Mouse (Mus musculus) frontal cortex, postnatal 25 days (tissue): ENCODE measurements at regions not wholly inside any gene's neighbourhood (a gene's known extent, or its start where the extent isn't known, plus 50 kb on each side); places are given as distances from the start of the nearest gene placed in this dataset.
A peak's percentile ranks its signal among the peaks of the same experiment; 100 is the strongest.

Source experiments
- DNase-seq, 2 experiments: peaks; one replicate each; pipeline ENCODE4 v3.0.0; 2022; ENCODE audit warnings: low spot score in 2 of 2

- DNase-seq, result no peak
Measured at GRCm38 (mm10) chr7:37908618-37909130, 114.7 kb downstream of the Uri1 start.

GRCm38 (mm10) chr7:37893885-37894284 is 120.4 kb upstream of the Zfp536 start:
- DNase-seq, result no peak

DNA sequence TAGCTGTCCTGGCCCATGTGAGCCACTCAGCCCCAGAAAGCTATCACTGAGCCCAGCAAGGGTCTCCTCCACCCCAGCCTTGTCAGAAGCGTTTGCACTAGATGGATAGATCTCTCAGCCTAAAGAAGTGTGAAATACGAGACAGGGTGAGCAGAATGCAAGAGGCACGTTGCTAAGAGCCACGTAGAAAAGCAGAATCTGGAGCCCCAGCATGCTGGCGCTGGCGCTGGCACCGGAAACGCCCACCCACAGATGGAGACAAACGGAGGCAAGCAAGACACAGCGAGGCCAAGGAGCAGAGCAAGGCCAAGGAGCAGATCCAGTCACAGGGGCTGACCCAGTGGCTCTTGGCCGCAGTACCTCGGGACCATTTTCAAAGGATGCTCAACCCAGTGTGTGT is 100.9 kb upstream of the Zfp536 start:
- peak in 1 of 2 experiments; percentile 11 for DNase-seq

DNA sequence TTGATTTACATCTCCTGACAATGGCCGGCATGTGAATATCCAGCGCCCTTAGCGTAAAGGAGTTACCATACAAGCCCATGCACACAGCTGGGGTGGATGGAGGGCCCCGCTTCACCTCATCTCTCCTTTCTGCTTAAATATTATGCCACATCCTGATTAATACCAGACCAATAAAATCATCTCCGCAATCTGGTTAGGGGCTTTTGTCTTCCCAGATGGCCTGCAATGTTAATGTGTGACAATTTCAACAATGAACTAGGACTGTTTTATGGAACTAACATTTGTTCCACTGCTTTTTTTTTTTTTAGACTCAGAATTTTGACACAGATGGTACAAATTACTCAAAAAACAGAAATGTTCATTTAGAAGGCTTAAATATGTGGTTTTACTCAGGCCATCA is 97.5 kb upstream of the Zfp536 start:
- no peak for DNase-seq

DNA sequence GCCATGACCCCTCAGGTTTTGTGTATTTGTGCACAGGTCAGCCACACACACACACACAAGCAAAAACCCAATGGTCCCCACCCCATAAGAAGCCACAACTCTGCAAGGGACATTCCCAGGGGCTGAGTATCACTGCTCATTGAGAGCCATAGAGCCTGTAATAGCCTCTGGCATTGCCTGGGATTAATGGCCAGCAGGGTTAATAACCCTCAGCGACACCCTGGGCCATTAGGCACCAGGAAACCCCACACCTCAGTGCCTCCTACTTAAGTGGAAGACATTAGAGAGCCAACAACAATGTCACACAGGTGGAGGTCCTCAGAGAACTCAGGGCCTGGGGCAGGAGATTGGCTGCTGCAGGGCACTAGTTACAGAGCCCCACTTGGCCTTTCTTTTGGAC is 93.0 kb upstream of the Zfp536 start:
- DNase-seq, result no peak

GRCm38 (mm10) chr7:37851471-37851870 is 78.0 kb upstream of the Zfp536 start:
- DNase-seq, result no peak

GRCm38 (mm10) chr7:37845201-37845600 is 71.8 kb upstream of the Zfp536 start:
- DNase-seq, result no peak

DNA sequence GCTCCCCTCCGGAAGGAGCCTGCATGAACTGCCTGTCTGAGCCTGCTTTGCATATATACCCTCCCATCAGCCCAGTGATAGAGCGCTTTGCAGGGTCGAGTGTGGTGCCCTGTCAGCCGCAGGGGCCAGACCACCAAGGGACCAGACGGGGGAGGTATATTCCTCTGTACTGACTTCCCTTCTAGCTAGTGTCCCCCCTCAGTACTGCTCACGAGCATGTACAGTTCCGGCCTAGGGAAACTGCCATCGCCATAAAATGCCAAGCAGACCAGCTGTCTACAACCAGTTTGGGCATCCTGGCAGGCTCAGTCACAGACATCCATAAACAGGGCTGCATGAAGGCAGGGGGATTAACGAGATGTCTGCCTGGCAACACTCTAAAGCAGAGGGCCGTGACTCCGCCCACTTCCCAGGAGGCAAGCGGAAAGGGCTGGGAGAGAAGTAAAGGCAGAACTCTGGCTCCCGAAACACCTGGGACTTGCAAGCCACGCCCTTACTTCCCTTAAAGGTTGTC is 68.6 kb upstream of the Zfp536 start:
- DNase-seq, result no peak

- no peak for DNase-seq
Measured at GRCm38 (mm10) chr7:37841549-37841948, 68.1 kb upstream of the Zfp536 start.

DNA sequence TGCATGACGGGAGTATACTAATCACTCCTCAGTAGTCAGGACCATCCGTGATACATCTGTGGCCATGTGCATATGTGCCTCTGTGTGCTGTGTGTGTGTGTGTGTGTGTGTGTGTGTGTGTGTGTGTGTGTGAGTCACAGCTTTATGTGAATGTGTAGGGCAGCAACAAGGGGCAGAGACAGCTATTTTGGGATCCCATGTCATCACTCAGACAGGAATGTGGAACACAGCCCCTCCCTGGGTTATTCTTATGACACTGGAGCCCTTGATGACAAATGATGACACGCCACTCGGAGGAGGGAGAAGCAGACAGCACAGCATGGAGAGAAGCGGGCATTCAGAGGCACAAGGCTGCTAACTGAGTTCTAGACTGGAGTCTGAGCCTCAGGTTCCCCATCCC is 64.4 kb upstream of the Zfp536 start:
- DNase-seq, result no peak

DNA sequence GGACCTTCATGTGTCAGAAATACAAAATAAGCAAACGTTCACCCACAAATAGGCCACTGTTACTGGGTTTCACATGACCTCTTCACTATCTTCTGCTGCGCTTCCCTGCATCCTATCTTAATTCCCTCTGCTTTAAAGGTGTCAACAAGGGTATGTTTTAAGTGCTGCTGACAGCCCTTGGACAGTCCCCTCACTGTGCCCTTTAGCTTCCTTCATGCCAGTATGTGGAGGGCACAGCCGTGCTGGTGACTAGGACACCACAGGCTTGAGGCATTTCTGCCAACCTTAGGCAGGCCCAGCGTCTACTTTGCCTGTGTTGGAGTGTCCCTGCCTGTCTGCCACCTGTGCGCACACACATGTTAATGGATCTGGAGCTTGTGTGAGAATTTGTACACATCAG is 63.9 kb upstream of the Zfp536 start:
- DNase-seq, result no peak

DNA sequence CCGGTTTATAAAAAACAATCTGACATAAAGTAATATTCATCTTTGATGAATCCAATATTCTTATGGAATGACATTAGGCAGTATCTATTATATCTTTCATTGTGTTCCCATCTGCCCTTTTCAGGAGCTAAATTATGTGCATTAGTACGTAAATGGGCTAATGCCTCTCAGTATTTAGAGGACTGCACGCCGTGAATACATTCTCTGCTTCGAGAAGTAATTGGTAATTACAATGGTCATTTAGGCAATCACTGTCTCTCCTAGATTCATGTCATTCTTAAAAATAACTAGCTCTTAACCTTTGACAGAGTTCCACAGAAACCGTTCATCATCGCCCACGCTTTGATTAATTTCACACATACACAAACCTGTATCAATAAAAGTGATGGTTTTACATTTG is 60.0 kb upstream of the Zfp536 start:
- no peak for DNase-seq

GRCm38 (mm10) chr7:37832322-37832721 is 58.9 kb upstream of the Zfp536 start:
- no peak for DNase-seq

DNA sequence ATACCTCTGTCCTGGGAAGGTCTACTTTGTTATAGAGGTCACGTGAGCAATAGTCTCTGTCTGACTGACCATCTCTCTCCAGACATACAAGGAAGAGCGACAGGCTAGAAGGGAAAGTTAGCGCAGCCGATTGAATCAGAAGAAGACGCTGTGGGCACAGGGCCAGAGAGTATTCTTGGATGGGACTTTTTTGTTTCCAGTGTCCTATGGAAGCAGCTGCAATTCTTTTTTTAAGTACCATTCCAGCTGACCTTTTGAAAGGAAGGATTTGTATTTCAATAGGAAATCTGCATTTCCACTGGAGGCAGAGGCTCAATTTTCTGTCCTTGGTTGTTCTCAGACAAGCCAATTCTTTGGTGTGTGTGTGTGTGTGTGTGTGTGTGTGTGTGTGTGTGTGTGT is 52.3 kb upstream of the Zfp536 start:
- DNase-seq, result no peak
